Mouse (Mus musculus) 416B (cell line): ENCODE measurements around the gene Mgat4b.

Experiments
- DNase-seq: peaks from one replicate; pipeline ENCODE4 v3.0.0; 2011; ENCODE audit warnings: low read depth

Mgat4b gene

DNA sequence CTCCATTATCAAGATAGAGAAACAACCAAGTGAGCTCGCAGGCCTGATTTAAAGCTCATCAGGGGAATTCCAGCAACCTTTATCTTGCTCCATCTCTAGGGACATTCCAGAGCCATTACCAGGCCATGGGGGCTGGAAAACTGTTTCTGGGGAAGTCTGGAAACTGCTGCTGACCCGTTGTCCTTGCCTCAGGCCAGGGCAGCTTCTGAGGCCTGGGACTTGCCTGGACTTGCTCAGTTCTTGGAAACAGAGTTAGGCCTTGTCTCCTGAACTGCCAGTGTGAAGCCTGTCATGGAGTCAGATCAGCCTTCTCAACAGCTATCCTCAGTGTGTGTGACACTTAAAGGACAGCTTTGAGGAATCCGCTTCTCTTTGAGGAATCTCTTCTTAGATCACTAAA is 41.5 kb downstream of the Mgat4b start:
- no peak for DNase-seq

- no peak for DNase-seq
These were observed 42.1 kb downstream of the Mgat4b start for GRCm38 (mm10) chr11:50252684-50253265.

GRCm38 (mm10) chr11:50253393-50253792 is 42.7 kb downstream of the Mgat4b start:
- DNase-seq, result no peak

GRCm38 (mm10) chr11:50254010-50254580 is 43.4 kb downstream of the Mgat4b start:
- no peak for DNase-seq

DNA sequence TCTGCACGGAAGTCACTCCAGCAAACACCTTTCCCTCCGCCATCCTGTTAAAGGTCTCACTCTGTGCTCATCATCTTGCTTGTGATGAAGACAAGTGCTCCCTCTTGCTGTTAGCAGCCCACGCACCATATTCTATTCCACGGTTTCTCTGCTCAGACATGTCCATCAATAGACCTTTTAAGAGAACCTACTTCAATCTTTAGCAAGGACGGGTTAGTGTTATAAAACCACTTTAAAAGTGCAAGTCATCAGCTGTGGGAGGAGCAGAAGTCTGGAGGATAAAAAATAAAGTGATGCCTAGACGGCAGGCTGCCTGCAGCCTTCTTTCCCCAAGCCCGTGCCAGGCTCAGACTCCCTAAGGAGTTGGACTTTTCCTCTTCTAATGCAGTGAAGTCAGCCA is 45.9 kb downstream of the Mgat4b start:
- peak; percentile 62 for DNase-seq

DNA sequence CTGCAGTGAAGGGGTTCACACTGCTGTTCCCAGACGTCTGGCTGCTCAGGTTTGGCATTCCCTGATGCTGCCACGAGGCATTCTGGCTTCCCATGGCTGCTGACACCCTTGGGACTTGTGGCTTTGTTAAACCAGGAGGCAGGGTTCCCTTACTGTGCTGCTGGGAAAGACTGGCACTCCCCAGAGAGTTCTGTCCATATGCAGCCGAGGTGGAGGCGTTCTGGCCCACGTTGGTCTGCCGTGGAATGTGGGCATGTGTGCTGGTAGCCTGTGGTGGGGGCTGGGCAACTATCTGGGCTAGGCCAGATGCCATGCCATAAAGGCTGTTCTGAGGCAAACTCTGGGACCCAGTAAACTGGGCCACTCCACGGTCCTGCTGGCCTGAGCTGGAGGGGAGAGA is 47.6 kb downstream of the Mgat4b start:
- DNase-seq, result no peak

DNA sequence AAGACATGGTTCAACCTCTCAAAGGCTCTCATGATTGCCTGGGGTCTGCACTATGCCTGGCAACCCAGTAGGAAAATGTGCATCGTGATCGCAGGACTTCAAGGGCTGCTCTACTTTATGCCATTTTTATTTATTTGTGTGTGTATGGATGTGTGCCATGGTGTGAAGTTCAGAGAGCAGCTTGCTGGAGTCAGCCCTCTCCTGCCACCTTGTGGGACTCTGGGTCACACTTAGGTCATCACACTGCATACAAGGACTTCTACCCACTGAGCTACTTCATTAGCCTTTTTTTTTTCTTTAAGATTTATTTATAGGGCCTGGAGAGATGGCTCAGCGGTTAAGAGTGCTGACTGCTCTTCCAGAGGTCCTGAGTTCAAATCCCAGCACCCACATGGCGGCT is 51.3 kb downstream of the Mgat4b start:
- peak; percentile 88 for DNase-seq

- no peak for DNase-seq
These were observed 52.5 kb downstream of the Mgat4b start for GRCm38 (mm10) chr11:50263198-50263597.

DNA sequence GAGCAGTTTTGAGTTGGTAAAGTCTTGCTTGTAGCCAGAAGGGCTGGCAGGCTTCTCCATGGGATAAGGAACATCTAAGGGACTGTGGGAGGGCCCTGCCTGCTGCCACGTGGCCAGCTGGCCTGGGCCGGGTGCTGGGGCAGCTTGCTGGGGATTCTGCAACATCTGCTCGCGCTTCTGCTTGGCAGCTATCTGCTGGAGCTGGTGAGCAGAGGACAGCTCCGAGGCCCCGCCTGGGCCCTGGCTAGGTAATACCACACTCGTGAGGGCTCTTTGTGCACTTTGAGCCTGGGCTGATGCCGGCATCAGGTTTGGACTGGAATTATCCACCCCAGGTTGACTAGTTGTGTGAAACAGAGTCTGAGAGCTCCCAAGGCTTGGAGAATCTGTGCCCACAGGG is 55.2 kb downstream of the Mgat4b start:
- no peak for DNase-seq

- DNase-seq, result no peak
These were observed 56.3 kb downstream of the Mgat4b start for GRCm38 (mm10) chr11:50266997-50267396.

DNA sequence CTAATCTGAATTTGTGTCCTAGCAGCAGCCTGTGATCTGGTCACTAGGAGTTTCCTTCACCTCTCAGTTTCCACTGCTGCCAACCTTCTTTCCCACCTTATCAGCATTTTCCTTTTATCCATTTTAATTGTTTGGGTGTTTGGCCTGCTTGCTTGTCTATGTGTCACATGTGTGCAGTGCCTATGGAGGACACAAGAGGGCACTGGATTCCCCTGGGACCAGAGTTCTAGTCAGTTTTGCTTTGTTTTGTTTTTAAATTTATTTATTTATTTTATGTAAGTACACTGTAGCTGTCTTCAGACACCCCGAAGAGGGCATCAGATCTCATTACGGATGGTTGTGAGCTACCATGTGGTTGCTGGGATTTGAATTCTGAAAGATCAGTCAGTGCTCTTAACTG is 58.5 kb downstream of the Mgat4b start:
- peak; percentile 65 for DNase-seq

- DNase-seq, result no peak
These were observed 59.2 kb downstream of the Mgat4b start for GRCm38 (mm10) chr11:50269885-50270284.

- DNase-seq, result no peak
These were observed 62.1 kb downstream of the Mgat4b start for GRCm38 (mm10) chr11:50272819-50273218.

GRCm38 (mm10) chr11:50275077-50275476 is 64.4 kb downstream of the Mgat4b start:
- DNase-seq, result no peak

GRCm38 (mm10) chr11:50275568-50276151 is 65.0 kb downstream of the Mgat4b start:
- DNase-seq, result peak; percentile 40

GRCm38 (mm10) chr11:50277025-50277424 is 66.3 kb downstream of the Mgat4b start:
- no peak for DNase-seq

- DNase-seq, result no peak
These were observed 67.0 kb downstream of the Mgat4b start for GRCm38 (mm10) chr11:50277706-50278105.

DNA sequence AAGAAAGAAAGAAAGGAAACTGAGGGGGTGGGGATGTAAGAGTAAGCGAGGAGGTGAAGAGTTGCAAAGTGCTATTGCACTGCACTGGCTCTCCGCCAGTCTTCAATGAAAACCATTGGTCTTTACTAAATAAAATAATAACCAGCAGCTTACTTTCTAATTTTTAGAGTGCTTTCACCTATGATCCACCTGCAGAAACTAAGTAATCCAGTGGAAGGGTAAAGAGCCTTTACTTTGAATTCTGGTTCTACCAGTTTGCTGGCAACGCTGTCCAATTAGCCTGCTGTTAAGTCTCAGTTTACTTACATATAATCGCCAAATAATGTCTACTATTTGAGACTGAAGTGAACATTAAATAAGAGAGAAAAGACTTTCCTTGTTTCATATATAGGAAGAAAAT is 68.3 kb downstream of the Mgat4b start:
- no peak for DNase-seq

GRCm38 (mm10) chr11:50280053-50280452 is 69.4 kb downstream of the Mgat4b start:
- DNase-seq, result peak; percentile 53
